Mouse (Mus musculus) small intestine, adult 2 months (tissue): Measurements from ENCODE around the gene Bcor. TPM values are rescaled to one million over a fixed set of nuclear protein-coding genes. Genes with fewer than 3 reads are reported as not detected.
A peak's percentile ranks its signal among the peaks of the same experiment; 100 is the strongest.

ENCODE experiments used
- H3K27ac ChIP-seq: fragments of 200-500 bp; 2 replicates; pipeline ENCODE4 v1.5.1; 2012; ENCODE audit warnings: low read depth, low read length, control low read depth, inconsistent platforms; ENCODE audit not compliant: insufficient read depth
- H3K27me3 ChIP-seq: fragments of 200-500 bp; 2 replicates; pipeline ENCODE4 v1.6.1; 2012; ENCODE audit warnings: mild to moderate bottlenecking, moderate library complexity, low read length, inconsistent platforms; ENCODE audit not compliant: control insufficient read depth, insufficient read depth
- H3K36me3 ChIP-seq: fragments of 200-500 bp; 2 replicates; pipeline ENCODE4 v1.6.1; 2012; ENCODE audit warnings: mild to moderate bottlenecking, low read length, control low read depth, inconsistent platforms; ENCODE audit not compliant: control insufficient read depth, insufficient read depth
- H3K4me1 ChIP-seq: fragments of 200-500 bp; 2 replicates; pipeline ENCODE4 v1.6.1; 2012; ENCODE audit warnings: low read length, inconsistent platforms, mixed read lengths; ENCODE audit not compliant: control insufficient read depth, insufficient read depth, insufficient read length
- H3K4me3 ChIP-seq: fragments of 200-500 bp; 2 replicates; pipeline ENCODE4 v1.5.1; 2012; ENCODE audit warnings: low read depth, mild to moderate bottlenecking, control low read depth, inconsistent platforms, low read length, moderate library complexity
- CTCF ChIP-seq: fragments of 200-500 bp; IDR thresholded peaks from 2 replicates; pipeline ENCODE4 v1.5.1; 2012; ENCODE audit warnings: low read depth, mild to moderate bottlenecking, control low read depth, inconsistent platforms, low read length, moderate library complexity, mixed read lengths; ENCODE audit not compliant: insufficient replicate concordance, insufficient read length; ENCODE audit errors: extremely low read depth
- POLR2A ChIP-seq: fragments of 200-500 bp; IDR thresholded peaks from 2 replicates; pipeline ENCODE4 v1.6.1; 2012; ENCODE audit warnings: low read depth, mild to moderate bottlenecking, control low read depth, inconsistent platforms, low read length, moderate library complexity
- WGBS: fragments of 180-500 bp; shearing (Covaris S2); methylation state at CpG from one replicate; pipeline ENCODE4 v1.1.7; 2018; 5-methylcytosine and 5-hydroxymethylcytosine counted together
- polyA plus RNA-seq: library from polyadenylated mRNA; depleted of rRNA; stranded (reverse); fragments of >200 nt; gene quantifications from 2 replicates; pipeline ENCODE4 v1.2.3, GENCODE M21; 2012; rRNA removed

The Bcor gene
- 4.5 and 5.5 TPM in 2 replicates for polyA plus RNA-seq

- Histone ChIP-seq H3K4me1 (peaks cover 11% of the 10 kb centered on the region), H3K4me3 (peak within 1 kb of the TSS; percentile 64), H3K27ac (peak within 1 kb of the TSS; percentile 83), H3K27me3 (peaks cover 20% of the 10 kb centered on the region), H3K36me3 (no peaks in the 10 kb centered on the region)
- TF ChIP-seq CTCF (no peak), POLR2A (no peak)
- 6% methylated on average over 37 of the region's 56 CpGs for WGBS
These were observed at the start of gene Bcor for GRCm38 (mm10) chrX:12159981-12160656. Bcor (minus strand) TSS chrX:12160355.

GRCm38 (mm10) chrX:12202951-12203350 is 42.8 kb upstream of the Bcor start:
- 75% methylated on average over 3 of the region's 3 CpGs for WGBS
- no peak for TF ChIP-seq CTCF
- TF ChIP-seq POLR2A = no peak
- H3K4me1 ChIP-seq = no peaks in the 10 kb centered on the region

DNA sequence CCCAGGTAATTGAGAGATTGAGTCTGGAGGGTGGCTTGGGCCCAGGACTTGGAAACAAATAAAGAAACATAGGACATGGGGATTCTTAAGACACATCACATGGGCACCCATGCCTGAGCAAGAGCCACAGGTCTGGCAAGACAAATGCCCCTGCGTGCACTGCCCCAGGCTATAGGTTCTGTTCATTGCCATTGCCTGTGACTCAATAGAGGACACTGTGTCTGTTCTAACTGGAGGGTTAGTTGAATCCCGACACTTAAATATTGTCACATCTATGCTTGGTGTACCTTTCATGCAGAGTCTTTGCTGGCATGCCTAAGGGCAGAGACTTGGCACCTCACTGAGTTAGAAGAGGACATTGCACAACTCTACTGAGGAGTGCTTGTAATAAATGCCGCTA is 41.0 kb upstream of the Bcor start:
- 96% methylated on average over 3 of the region's 3 CpGs for WGBS
- TF ChIP-seq CTCF (no peak), POLR2A (no peak)
- H3K4me1 ChIP-seq = no peaks in the 10 kb centered on the region

More at GRCm38 (mm10) chrX:12202951-12203350, 42.8 kb upstream of the Bcor start:
- Histone ChIP-seq H3K27me3 (no peaks in the 10 kb centered on the region), H3K4me3 (no peak overlapping the region), H3K27ac (no peak overlapping the region), H3K36me3 (no peaks in the 10 kb centered on the region)

GRCm38 (mm10) chrX:12195234-12195919 is 35.2 kb upstream of the Bcor start:
- H3K4me3 ChIP-seq = no peak overlapping the region
- H3K27ac ChIP-seq = no peak overlapping the region
- WGBS = 54% methylated on average over 11 of the region's 11 CpGs
- TF ChIP-seq POLR2A (no peak), CTCF (no peak)
- H3K27me3 ChIP-seq = no peaks in the 10 kb centered on the region
- no peaks in the 10 kb centered on the region for H3K36me3 ChIP-seq
- no peaks in the 10 kb centered on the region for H3K4me1 ChIP-seq

More for the DNA sequence above, 41.0 kb upstream of the Bcor start:
- Histone ChIP-seq H3K36me3 (no peaks in the 10 kb centered on the region), H3K4me3 (no peak overlapping the region), H3K27ac (no peak overlapping the region), H3K27me3 (no peaks in the 10 kb centered on the region)

GRCm38 (mm10) chrX:12192343-12192742 is 32.2 kb upstream of the Bcor start:
- WGBS = 72% methylated on average over 2 of the region's 2 CpGs
- no peaks in the 10 kb centered on the region for H3K27me3 ChIP-seq
- no peaks in the 10 kb centered on the region for H3K36me3 ChIP-seq
- H3K4me1 ChIP-seq = no peaks in the 10 kb centered on the region
- no peak overlapping the region for H3K4me3 ChIP-seq
- no peak overlapping the region for H3K27ac ChIP-seq
- TF ChIP-seq POLR2A (no peak), CTCF (no peak)

DNA sequence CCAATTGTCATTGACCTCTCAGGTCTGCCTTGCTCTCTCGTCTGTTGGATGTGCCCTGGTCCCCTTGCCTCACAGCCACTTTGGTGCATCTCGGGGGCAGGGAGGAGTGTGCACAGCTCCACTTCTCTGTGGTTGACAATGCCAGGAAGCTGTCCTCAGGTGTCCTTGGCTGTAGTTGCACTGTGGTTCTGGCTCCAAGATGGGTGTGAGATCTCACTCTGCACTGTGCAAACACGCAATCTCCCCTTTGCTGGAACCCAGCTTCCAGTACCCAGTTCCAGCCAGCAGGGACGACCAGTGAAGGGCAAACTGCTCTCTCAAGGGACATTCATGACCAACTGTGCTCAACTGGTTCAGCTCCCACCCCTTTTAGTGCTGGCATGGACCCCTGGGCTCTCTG is 29.4 kb upstream of the Bcor start:
- Histone ChIP-seq H3K27ac (no peak overlapping the region), H3K4me3 (no peak overlapping the region), H3K36me3 (no peaks in the 10 kb centered on the region), H3K27me3 (no peaks in the 10 kb centered on the region), H3K4me1 (no peaks in the 10 kb centered on the region)
- TF ChIP-seq CTCF = no peak
- TF ChIP-seq POLR2A = no peak
- 78% methylated on average over 4 of the region's 4 CpGs for WGBS

- Histone ChIP-seq H3K27me3 (no peaks in the 10 kb centered on the region), H3K4me1 (no peaks in the 10 kb centered on the region)
- 63% methylated on average over 16 of the region's 16 CpGs for WGBS
These were observed 15.2 kb upstream of the Bcor start for GRCm38 (mm10) chrX:12175198-12175960.

More at GRCm38 (mm10) chrX:12175198-12175960, 15.2 kb upstream of the Bcor start:
- TF ChIP-seq CTCF = no peak
- Histone ChIP-seq H3K4me3 (no peak overlapping the region), H3K27ac (no peak overlapping the region), H3K36me3 (no peaks in the 10 kb centered on the region)
